Mouse (Mus musculus) layer of hippocampus, adult 2 months (tissue): ENCODE results near the gene Prkce. TPM values are rescaled to one million over a fixed set of nuclear protein-coding genes. Genes with fewer than 3 reads are reported as not detected.

Source experiments
- DNase-seq, 2 experiments: peaks; one replicate each; pipeline ENCODE4 v3.0.0; 2022; ENCODE audit warnings: low spot score in 2 of 2
- H3K27ac ChIP-seq: fragments of 200-600 bp; 2 replicates; pipeline ENCODE4 v1.8.1; 2022
- H3K4me3 ChIP-seq: fragments of 200-600 bp; 2 replicates; pipeline ENCODE4 v1.8.1; 2022; ENCODE audit warnings: mild to moderate bottlenecking
- CTCF ChIP-seq: fragments of 200-600 bp; conservative IDR thresholded peaks from 2 replicates; pipeline ENCODE4 v1.8.1; 2022; ENCODE audit warnings: antibody characterized with exemption, mild to moderate bottlenecking, moderate library complexity
- total RNA-seq, 2 experiments: library from RNA; stranded (reverse); gene quantifications; 2 replicates each; pipeline ENCODE4 v1.2.3; 2021

Gene Prkce
- total RNA-seq, 2 experiments from 2014 or later, result 422 to 451 TPM

DNA sequence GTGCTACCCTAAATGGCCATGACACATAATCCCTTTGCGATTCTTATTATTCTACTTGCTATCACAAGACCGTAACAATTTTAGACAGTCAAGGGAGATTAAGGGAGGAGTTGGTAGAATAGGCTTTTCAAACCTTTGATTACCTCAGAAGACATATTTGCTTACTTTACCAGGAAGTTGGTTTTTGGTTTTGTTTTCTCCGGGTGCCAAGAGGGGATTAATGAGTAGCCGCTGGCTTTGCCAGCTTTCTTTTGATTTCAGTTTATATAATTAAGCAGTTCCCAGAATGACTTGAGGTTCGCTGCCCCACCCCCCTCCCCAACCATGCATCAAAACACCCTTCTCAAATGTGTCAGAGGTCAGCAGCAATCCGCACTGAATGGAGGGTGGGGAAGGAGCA is 384.4 kb downstream of the Prkce start:
- no peak for DNase-seq
- H3K4me3 ChIP-seq, result no peak overlapping the region
- no peak for TF ChIP-seq CTCF
- H3K27ac ChIP-seq, result no peak overlapping the region

GRCm38 (mm10) chr17:86559206-86559891 is 391.8 kb downstream of the Prkce start:
- TF ChIP-seq CTCF, result no peak
- Histone ChIP-seq H3K27ac (0 out of 2 replicates have a peak overlapping the region, but pooled peaks have one; percentile 10), H3K4me3 (no peak overlapping the region)
- DNase-seq, result no peak

GRCm38 (mm10) chr17:86560499-86560898 is 392.9 kb downstream of the Prkce start:
- no peak for DNase-seq
- TF ChIP-seq CTCF, result no peak
- Histone ChIP-seq H3K27ac (no peak overlapping the region), H3K4me3 (no peak overlapping the region)

DNA sequence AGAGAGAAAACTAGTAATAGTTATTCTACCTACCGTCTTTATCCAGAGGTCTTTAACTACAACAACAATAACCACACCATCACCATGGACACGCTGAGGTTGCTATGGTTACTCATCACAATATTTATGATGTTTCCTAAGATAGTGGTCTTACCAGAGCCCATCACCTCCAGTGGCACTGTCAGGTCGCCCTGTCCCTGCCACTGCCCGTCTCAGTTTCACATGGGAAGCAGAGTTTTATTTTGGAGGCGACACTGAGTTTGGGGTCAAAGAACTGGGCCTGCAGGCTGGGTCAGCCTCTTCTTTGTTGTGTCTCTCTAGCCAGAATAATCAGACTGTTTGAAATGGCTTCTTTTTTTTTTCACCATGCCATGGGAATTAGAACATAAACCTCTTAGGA is 402.9 kb downstream of the Prkce start:
- H3K27ac ChIP-seq, result no peak overlapping the region
- no peak for DNase-seq
- H3K4me3 ChIP-seq, result no peak overlapping the region
- TF ChIP-seq CTCF, result no peak

DNA sequence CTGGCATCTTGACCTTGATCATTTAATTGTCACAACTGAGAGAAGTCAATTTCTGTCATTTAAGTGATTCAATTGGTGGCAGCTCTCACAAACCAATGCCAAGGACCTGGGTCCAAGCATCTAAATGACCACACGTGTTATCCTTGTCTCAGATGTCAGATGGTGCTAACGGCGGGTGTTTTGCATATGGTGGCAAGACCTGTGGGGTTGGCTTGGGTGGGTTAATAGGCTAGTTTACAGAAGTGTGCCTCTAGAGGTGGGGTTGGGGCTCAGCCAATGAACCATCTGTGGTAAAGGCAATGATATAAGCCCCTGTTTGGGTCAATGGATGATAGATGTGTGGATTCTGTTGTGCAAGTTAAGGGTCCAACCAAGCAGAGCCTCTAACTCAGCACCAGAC is 403.7 kb downstream of the Prkce start:
- no peak for DNase-seq
- Histone ChIP-seq H3K27ac (no peak overlapping the region), H3K4me3 (no peak overlapping the region)
- TF ChIP-seq CTCF, result no peak

DNA sequence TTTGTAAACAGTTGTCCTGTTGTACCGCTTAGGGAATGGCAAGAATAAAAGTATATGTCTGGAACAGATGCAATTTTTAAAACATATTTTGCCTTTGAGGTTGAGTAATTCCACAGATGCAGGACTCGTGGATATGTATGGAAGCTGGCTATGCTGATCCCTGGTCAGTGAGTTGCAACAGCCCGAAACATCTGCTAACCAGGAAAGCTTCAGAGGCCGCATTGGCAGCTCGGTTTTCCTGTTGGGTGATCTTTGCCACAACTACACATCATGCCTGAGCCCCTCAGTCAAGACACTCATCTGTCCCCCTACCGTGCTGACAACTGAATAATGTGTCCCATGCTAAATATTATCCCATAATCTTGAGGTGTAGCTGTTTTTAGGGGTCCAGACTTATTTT is 404.6 kb downstream of the Prkce start:
- H3K4me3 ChIP-seq, result no peak overlapping the region
- TF ChIP-seq CTCF, result no peak
- DNase-seq, result no peak
- H3K27ac ChIP-seq, result no peak overlapping the region

- TF ChIP-seq CTCF, result no peak
- DNase-seq, result no peak
- H3K4me3 ChIP-seq, result no peak overlapping the region
- no peak overlapping the region for H3K27ac ChIP-seq
These were observed 405.0 kb downstream of the Prkce start for GRCm38 (mm10) chr17:86572576-86572975.

- DNase-seq, result no peak
- H3K4me3 ChIP-seq, result no peak overlapping the region
- H3K27ac ChIP-seq, result peak overlapping the region; percentile 18; the same call in 1 of the 2 replicates
- TF ChIP-seq CTCF, result no peak
These were observed 406.1 kb downstream of the Prkce start for GRCm38 (mm10) chr17:86573596-86574248.

DNA sequence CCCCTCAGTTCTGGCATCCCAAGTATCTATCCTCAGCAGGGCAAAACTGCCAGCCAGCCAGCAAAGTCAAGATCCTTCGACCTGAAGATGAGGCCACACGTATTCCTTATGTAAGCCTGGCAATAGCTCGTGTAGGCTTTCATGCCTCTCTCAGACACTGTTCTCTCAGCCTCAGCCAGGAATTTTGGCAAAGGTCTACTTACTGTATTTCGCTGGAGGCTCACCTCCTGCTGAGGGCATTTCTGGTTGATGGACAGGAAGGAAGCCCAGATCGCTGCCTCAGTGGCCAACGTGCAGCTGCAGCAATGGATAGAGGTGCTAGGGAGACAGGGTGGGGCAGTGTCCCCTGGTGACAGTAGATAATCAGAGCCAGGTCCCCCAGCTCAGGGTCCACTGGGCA is 413.1 kb downstream of the Prkce start:
- TF ChIP-seq CTCF, result no peak
- no peak overlapping the region for H3K27ac ChIP-seq
- H3K4me3 ChIP-seq, result no peak overlapping the region
- no peak for DNase-seq

DNA sequence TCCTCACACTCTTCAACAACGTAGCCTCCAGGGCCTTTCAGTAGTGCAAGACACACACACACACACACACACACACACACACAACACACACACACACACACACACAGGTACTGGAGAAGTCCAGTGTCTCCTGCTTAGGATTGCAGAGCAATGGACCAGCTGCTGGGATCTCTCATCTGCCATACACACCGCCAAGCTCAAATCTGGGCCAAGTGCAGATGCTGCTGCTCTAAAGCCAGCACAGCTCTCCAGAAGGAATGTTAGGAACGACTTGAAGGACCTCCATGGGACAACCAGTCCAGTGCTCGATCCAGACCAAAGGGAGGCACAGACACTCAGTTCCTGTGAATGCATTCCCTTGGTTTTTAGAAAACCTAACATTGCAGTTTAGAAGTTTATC is 414.8 kb downstream of the Prkce start:
- no peak overlapping the region for H3K4me3 ChIP-seq
- DNase-seq, result no peak
- no peak overlapping the region for H3K27ac ChIP-seq
- TF ChIP-seq CTCF, result no peak

DNA sequence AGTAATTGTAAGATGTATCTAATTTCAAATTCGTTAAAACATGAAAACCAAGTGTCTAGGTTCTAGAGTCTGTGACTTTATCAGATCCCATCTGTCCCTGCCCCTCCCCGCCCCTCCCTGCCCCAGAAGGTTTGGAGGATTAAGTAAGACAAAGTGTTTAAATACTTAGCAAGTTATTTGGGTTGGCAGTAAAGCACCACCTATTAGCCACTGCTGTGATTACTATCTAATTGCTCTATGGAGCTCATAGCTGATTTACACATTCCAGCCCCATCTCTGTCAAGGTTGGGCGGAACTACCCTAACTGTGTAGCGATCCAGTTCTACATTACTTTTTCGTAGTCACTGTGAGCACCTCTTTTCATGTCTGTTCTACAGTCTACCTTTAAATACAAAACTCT is 418.9 kb downstream of the Prkce start:
- Histone ChIP-seq H3K4me3 (no peak overlapping the region), H3K27ac (no peak overlapping the region)
- no peak for TF ChIP-seq CTCF
- no peak for DNase-seq

DNA sequence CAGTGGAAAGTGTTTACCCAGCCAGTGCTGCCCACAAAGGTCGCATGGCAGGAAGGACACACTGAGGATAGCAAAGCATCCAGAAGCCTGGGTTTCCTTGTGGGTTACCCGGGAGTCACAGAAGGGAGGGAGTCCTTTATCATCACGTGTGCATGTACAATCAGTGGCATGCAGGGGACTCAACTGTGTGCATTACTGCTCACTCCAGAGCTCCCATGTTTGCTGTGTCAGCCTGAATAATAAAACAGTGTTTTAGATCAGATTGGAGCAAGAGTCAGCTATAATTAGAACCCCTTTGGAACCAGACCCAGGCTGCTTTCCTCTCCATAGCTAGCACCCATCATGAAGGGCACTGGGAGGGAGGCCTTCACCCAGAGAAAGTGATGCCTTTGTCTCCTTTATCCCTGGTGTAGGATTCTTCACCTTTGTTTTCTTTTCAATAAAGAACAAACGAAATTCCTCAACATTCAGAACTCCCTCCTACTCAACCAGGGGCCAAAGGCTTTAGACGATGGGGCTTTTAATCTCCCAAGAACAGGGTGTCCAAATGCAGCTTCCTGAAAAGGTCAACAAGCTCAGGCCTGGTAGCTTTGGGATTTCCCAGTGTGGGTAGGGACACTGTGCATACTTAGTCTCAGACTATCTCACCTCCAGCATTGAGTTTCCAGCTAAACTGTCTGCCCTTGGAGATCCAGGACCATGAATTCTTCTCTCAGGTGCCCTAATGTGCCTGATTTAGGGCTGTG is 421.3 kb downstream of the Prkce start:
- no peak for TF ChIP-seq CTCF
- H3K4me3 ChIP-seq, result no peak overlapping the region
- 0 out of 2 replicates have a peak overlapping the region, but pooled peaks have one; percentile 28 for H3K27ac ChIP-seq
- DNase-seq, result no peak

DNA sequence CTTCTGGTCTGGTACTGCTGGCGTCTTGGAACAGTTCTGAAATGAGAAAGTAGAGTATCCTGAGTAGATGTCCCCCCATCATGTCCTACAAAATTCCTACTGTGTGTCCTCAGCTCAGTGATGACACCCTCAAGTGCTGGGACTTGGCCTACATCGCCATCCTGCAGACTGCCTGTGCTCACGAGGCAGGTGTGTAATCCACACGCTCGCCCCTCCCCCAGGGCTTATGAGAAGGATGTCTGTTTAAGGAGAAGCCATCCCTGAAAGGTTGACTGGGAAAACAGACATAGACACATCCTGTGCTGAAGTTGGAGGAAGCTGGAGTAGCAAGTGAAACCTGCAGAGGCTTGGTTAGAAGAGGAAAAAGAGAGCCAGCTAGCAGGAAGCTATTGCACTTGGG is 422.1 kb downstream of the Prkce start:
- Histone ChIP-seq H3K4me3 (no peak overlapping the region), H3K27ac (no peak overlapping the region)
- TF ChIP-seq CTCF, result no peak
- no peak for DNase-seq

DNA sequence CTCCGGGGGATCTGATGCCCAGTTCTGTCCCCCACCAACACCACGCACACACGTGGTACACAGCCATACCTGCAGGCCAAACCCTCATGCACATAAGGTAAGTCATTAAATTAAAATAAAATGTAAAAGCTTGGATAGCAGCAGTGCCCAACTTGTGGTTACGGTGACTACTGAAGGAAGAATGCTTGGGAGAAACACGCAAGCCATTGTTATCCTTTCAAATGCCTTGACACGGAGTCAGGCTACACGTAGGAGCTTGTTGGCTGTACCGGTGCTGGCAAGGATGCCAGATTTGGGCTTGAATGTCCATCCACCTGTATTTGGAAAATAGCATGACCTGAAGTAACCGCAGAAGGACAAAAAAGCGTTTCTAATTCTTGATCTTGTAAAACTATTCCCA is 423.7 kb downstream of the Prkce start:
- no peak overlapping the region for H3K27ac ChIP-seq
- DNase-seq, result no peak
- no peak for TF ChIP-seq CTCF
- no peak overlapping the region for H3K4me3 ChIP-seq
